Mouse (Mus musculus) bone marrow, adult 2 months (tissue): ENCODE data around the gene Snrpd2.

Experiments used
- CTCF ChIP-seq: fragments of 200-500 bp; IDR thresholded peaks from 2 replicates; pipeline ENCODE4 v1.5.1; 2011; ENCODE audit warnings: low read length, control low read depth; ENCODE audit not compliant: control insufficient read depth, insufficient read depth
- POLR2A ChIP-seq: fragments of 200-500 bp; IDR thresholded peaks from 2 replicates; pipeline ENCODE4 v1.6.1; 2011; ENCODE audit warnings: low read depth, mild to moderate bottlenecking, control low read depth, low read length, borderline replicate concordance; ENCODE audit not compliant: control insufficient read depth

DNA sequence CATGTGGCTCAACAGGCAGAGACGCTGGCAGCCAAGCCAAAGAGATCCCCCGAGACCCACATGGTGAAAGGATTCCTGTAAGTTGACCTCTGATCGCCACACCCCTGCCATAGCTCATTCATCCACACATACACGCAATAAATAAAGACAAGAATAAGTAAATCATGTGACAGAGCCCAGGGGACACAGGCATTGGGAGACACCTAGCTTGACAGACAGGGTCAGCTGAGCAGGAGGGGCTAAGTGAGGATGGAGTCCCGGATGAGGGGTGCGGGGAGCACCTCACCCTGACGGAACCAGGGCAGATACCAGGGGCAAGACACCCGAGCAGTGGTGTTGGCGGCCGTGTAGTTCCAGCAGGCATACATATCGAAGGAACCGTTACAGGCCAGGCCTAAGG lies 14.2 kb downstream of the Snrpd2 start:
- TF ChIP-seq CTCF (no peak), POLR2A (no peak)
